Comparison of ENCODE assay signal across 8 mouse cellular contexts in the genomic region with DNA sequence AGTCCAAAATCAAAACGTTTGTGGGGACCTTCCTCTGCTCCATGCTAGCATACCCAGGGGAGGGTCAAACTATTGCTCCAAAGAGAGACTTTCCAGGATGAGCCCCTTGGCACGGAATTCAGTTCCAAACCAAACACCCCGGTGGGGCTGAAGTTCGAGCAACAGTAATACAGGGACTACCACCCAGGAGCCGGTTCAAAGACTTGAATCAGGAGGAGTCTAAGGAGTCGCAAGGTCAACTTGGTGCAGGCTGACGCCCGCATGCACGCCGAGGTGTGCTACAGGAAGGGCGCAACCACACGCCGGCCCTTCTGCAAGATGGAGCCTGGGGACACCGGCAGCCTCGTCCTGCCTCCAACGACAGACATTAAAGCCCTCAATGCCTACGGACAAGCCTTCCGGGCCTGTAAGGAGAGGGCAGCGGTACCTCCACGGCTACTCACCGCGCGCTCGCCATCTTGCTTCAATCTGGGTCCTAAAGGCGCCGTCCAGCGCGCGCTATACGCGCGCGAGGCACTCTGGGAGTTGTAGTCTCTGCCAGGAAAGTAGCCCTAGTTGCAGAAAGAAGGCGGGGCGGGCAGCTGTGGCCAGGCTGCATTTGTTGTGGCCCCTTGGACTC. TPM values are rescaled to one million over a fixed set of nuclear protein-coding genes. Genes with fewer than 3 reads are reported as not detected.
DNase-seq lines count a peak whose midpoint lies in the region; ATAC-seq and TF ChIP-seq lines count a peak whose summit lies in the region.

Gene Mrpl42 (minus strand): TSS at position 478 of the 619 bp plus-strand sequence.

- intact Hi-C loops in left cerebral cortex, postnatal 36 days (cut with DNase I): no loop called here

- peak; percentile 94 for ATAC-seq in embryonic facial prominence, embryonic 11.5 days (replicated peaks; ENCODE audit: insufficient number of reproducible peaks, low FRiP score, low TSS enrichment, low read depth)
- ATAC-seq in granulocyte monocyte progenitor cell, adult 5-6 weeks (replicated peaks; ENCODE audit: poor library complexity, severe bottlenecking): peak; percentile 98
- ATAC-seq in intestine, postnatal 0 days: peak; percentile 87

- peak; percentile 86 for DNase-seq in adrenal gland, postnatal 25 days
- peak; percentile 96 for DNase-seq in embryonic facial prominence, embryonic 11.5 days (ENCODE audit: low spot score)
- peak; percentile 85 to 87 for DNase-seq in left cerebral cortex, postnatal 36 days (ENCODE audit: low spot score in 2 of 2)
- peak; percentile 89 for DNase-seq in midbrain, embryonic 10.5 days (ENCODE audit: low spot score)
- peak; percentile 84 for DNase-seq in right cerebral cortex, postnatal 4 days
- peak; percentile 88 for DNase-seq in yolk sac, embryonic 10.5 days (ENCODE audit: low spot score)

- peak within 1 kb of the TSS; percentile 66; the same call in 1 of the 2 replicates for H3K27ac ChIP-seq in embryonic facial prominence, embryonic 11.5 days (replicated peaks; ENCODE audit: low read depth, low read length)
- H3K27ac ChIP-seq in intestine, postnatal 0 days (ENCODE audit: low read depth, low read length): peak within 1 kb of the TSS; percentile 60
- H3K27ac ChIP-seq in midbrain, embryonic 10.5 days (replicated peaks): peak within 1 kb of the TSS; percentile 95

- under 1% methylated on average over 35 of the region's 35 CpGs for WGBS in embryonic facial prominence, embryonic 11.5 days
- under 1% methylated on average over 35 of the region's 35 CpGs for WGBS in intestine, postnatal 0 days
- under 1% methylated on average over 35 of the region's 35 CpGs for WGBS in midbrain, embryonic 10.5 days

- H3K4me2 ChIP-seq in embryonic facial prominence, embryonic 11.5 days (ENCODE audit: low read depth, low read length): peak within 1 kb of the TSS; percentile 46
- peak within 1 kb of the TSS; percentile 59 for H3K4me2 ChIP-seq in intestine, postnatal 0 days (replicated peaks; ENCODE audit: low read depth)

- H3K4me1 ChIP-seq in embryonic facial prominence, embryonic 11.5 days (ENCODE audit: control insufficient read depth, insufficient read depth, low read length): no peaks in the 10 kb centered on the region
- no peaks in the 10 kb centered on the region; the same call in 1 of the 2 replicates for H3K4me1 ChIP-seq in intestine, postnatal 0 days (replicated peaks; ENCODE audit: control insufficient read depth, insufficient read depth, low read length)
- peaks cover 16% of the 10 kb centered on the region for H3K4me1 ChIP-seq in midbrain, embryonic 10.5 days

- H3K9me3 ChIP-seq in embryonic facial prominence, embryonic 11.5 days (replicated peaks; ENCODE audit: control insufficient read depth, low read length): no peaks in the 10 kb centered on the region
- no peaks in the 10 kb centered on the region for H3K9me3 ChIP-seq in intestine, postnatal 0 days (ENCODE audit: control insufficient read depth)
- H3K9me3 ChIP-seq in midbrain, embryonic 10.5 days (replicated peaks): no peaks in the 10 kb centered on the region

- H3K36me3 ChIP-seq in embryonic facial prominence, embryonic 11.5 days (replicated peaks; ENCODE audit: control insufficient read depth, insufficient read depth, low read depth, low read length): no peaks in the 10 kb centered on the region
- H3K36me3 ChIP-seq in intestine, postnatal 0 days (ENCODE audit: control insufficient read depth, insufficient read depth): peaks cover 8% of the 10 kb centered on the region; the same call in 1 of the 2 replicates
- peaks cover 27% of the 10 kb centered on the region for H3K36me3 ChIP-seq in midbrain, embryonic 10.5 days

- peak within 1 kb of the TSS; percentile 72 for H3K4me3 ChIP-seq in embryonic facial prominence, embryonic 11.5 days (ENCODE audit: low read depth, low read length)
- peak within 1 kb of the TSS; percentile 63 for H3K4me3 ChIP-seq in intestine, postnatal 0 days (ENCODE audit: low read depth, low read length)
- H3K4me3 ChIP-seq in midbrain, embryonic 10.5 days: peak within 1 kb of the TSS; percentile 82

- no peaks in the 10 kb centered on the region for H3K27me3 ChIP-seq in embryonic facial prominence, embryonic 11.5 days (ENCODE audit: control insufficient read depth, insufficient read depth, low read length)
- H3K27me3 ChIP-seq in intestine, postnatal 0 days (replicated peaks; ENCODE audit: control insufficient read depth, insufficient read depth, low read length): no peaks in the 10 kb centered on the region
- no peaks in the 10 kb centered on the region for H3K27me3 ChIP-seq in midbrain, embryonic 10.5 days (ENCODE audit: low read depth, poor library complexity, severe bottlenecking)

- no peak for TF ChIP-seq CTCF in intestine, postnatal 0 days (IDR thresholded peaks at IDR 0.05; ENCODE audit: low read depth)

- peak within 1 kb of the TSS; percentile 92 for H3K9ac ChIP-seq in embryonic facial prominence, embryonic 11.5 days (replicated peaks; ENCODE audit: low read length)
- peak within 1 kb of the TSS; percentile 48 for H3K9ac ChIP-seq in intestine, postnatal 0 days (ENCODE audit: low read depth, low read length)

RNA-seq across cellular contexts. Expression of gene Mrpl42, which starts in this region (rescaled TPM):
- total RNA-seq in adrenal gland, postnatal 25 days (2021): 105 and 144 TPM in 2 replicates
- polyA plus RNA-seq in embryonic facial prominence, embryonic 11.5 days (2014; fragmentation: Nextera tagmentation; extraction: Ambion mirVana): 340 and 341 TPM in 2 replicates
- total RNA-seq in granulocyte monocyte progenitor cell, adult 5-6 weeks (2014; fragmentation: Nextera tagmentation): 228 and 294 TPM in 2 replicates
- total RNA-seq in granulocyte monocyte progenitor cell, adult 5-6 weeks (2017): 220 and 253 TPM in 2 replicates
- polyA plus RNA-seq in intestine, postnatal 0 days (2015; fragmentation: Nextera tagmentation; extraction: Ambion mirVana): 221 and 233 TPM in 2 replicates
- 10 to 100 TPM; 68.7 to 80.4 TPM for total RNA-seq in left cerebral cortex, postnatal 36 days (2021)
- 380 and 398 TPM in 2 replicates for polyA plus RNA-seq in midbrain, embryonic 10.5 days (2016; fragmentation: Nextera tagmentation; extraction: Ambion mirVana)

Comparison
In these comparisons a context has a peak if more than half of its experiments do, and no peak if none do; other contexts are left out.
1. Peak in every context shown above with its lines: DNase-seq, ATAC-seq, H3K4me3 ChIP-seq and H3K27ac ChIP-seq.